Mouse (Mus musculus): ENCODE measurements at regions not wholly inside any gene's neighbourhood (a gene's known extent, or its start where the extent isn't known, plus 50 kb on each side); places are given as distances from the start of the nearest gene placed in this dataset.

DNA sequence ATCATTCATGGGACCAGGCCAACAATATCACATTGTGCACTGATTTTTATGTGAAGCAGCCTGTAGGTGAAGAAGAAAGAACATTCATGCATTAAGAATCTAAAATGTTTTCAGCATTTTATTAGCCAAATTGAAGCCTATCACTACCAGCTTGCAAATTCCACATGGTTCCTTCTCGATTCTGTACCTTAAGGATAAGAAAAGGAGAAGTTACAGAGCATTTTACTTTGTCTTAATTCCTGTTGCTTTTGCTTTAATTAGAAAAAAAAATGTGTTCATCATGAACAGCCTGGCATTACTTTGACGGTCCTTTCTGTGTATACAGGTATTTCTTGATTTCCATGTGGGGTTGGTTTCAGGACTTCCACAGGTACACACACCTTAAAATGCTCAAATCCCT lies 95.2 kb upstream of the Bmp2 start:
- H3K4me1 ChIP-seq (replicated peaks): no peaks in the 10 kb centered on the region
- no peak overlapping the region for H3K4me2 ChIP-seq
- no peak overlapping the region for H3K27ac ChIP-seq
- H3K36me3 ChIP-seq: no peaks in the 10 kb centered on the region
- no peak for ATAC-seq (ENCODE audit: low read depth)
- no peak overlapping the region for H3K4me3 ChIP-seq (replicated peaks)
- H3K9ac ChIP-seq: no peak overlapping the region
- DNase-seq: no peak
- WGBS (ENCODE audit: insufficient replicate concordance): 41% methylated on average over 2 of the region's 2 CpGs
- no peaks in the 10 kb centered on the region for H3K27me3 ChIP-seq
- no peaks in the 10 kb centered on the region for H3K9me3 ChIP-seq (replicated peaks)

DNA sequence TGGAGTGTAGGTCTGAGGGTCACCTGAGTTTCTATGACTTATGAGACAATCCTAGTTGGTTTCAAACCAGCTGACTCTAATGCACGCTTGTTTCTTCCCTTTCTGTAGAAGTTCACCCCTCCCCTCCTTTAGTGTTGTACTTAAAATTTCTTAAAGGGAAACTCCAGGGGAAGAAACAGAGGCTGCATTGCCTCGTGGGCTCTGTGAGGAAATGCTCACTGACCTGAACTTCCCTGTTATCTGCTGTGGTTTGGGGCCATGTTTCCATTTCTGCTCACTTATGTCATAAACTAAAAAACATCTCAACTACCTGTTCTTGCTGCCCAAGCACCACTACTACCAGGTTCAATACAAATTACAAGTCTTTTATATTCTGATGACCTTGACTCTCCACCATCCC lies 93.2 kb upstream of the Bmp2 start:
- Histone ChIP-seq H3K4me1 (replicated peaks) (no peaks in the 10 kb centered on the region), H3K9me3 (replicated peaks) (no peaks in the 10 kb centered on the region), H3K9ac (no peak overlapping the region), H3K4me3 (replicated peaks) (no peak overlapping the region), H3K27ac (no peak overlapping the region), H3K4me2 (no peak overlapping the region), H3K36me3 (no peaks in the 10 kb centered on the region), H3K27me3 (no peaks in the 10 kb centered on the region)
- 9% methylated on average over 2 of the region's 2 CpGs for WGBS (ENCODE audit: insufficient replicate concordance)
- no peak for ATAC-seq (ENCODE audit: low read depth)
- DNase-seq: no peak

DNA sequence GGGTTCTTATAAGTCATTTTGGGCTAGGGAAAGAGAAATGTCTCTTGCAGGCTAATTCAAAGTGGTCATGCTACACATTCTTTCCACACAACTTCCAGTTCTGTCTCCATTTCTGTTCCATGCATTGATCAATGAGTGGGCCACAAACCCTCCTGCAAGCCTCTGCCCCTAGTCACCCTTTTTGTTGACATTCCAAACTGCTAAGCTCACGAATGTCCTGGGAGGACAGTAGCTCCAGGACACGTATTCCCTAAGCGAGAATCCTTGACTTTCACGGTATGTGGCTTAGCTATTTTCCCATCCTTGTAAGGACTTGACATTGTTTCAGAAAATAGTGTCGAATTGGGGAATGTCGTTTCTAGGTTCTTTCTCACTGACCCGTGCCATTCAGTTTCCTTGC lies 91.1 kb upstream of the Bmp2 start:
- Histone ChIP-seq H3K27me3 (no peaks in the 10 kb centered on the region), H3K9ac (no peak overlapping the region), H3K36me3 (no peaks in the 10 kb centered on the region), H3K4me1 (replicated peaks) (no peaks in the 10 kb centered on the region), H3K27ac (no peak overlapping the region), H3K4me3 (replicated peaks) (no peak overlapping the region), H3K9me3 (replicated peaks) (no peaks in the 10 kb centered on the region), H3K4me2 (no peak overlapping the region)
- no peak for DNase-seq
- no peak for ATAC-seq (ENCODE audit: low read depth)
- WGBS (ENCODE audit: insufficient replicate concordance): 60% methylated on average over 7 of the region's 7 CpGs

DNA sequence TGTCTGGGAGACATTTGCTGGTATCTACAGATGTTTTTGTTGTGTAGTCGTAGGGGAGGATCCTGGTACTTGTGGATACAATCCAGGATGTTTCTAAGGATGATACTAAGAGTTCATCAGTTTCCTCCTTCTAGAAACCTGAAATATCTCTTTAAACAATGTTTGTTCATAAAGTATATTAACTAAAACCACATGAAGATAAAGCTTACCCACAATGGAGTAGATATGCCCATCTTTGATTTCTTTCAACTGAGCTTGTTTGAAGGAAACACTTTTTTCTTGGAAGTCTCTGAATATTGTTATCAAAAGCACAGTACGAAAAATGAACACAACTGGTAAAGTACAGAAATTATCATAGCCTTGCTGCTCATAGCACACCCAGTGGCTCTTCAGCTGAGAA lies 89.6 kb upstream of the Bmp2 start:
- Histone ChIP-seq H3K9ac (no peak overlapping the region), H3K4me1 (replicated peaks) (no peaks in the 10 kb centered on the region), H3K27me3 (no peaks in the 10 kb centered on the region), H3K4me3 (replicated peaks) (no peak overlapping the region), H3K36me3 (no peaks in the 10 kb centered on the region), H3K27ac (no peak overlapping the region), H3K9me3 (replicated peaks) (no peaks in the 10 kb centered on the region), H3K4me2 (no peak overlapping the region)
- no peak for ATAC-seq (ENCODE audit: low read depth)
- WGBS (ENCODE audit: insufficient replicate concordance): 48% methylated on average over 2 of the region's 2 CpGs
- DNase-seq: no peak

DNA sequence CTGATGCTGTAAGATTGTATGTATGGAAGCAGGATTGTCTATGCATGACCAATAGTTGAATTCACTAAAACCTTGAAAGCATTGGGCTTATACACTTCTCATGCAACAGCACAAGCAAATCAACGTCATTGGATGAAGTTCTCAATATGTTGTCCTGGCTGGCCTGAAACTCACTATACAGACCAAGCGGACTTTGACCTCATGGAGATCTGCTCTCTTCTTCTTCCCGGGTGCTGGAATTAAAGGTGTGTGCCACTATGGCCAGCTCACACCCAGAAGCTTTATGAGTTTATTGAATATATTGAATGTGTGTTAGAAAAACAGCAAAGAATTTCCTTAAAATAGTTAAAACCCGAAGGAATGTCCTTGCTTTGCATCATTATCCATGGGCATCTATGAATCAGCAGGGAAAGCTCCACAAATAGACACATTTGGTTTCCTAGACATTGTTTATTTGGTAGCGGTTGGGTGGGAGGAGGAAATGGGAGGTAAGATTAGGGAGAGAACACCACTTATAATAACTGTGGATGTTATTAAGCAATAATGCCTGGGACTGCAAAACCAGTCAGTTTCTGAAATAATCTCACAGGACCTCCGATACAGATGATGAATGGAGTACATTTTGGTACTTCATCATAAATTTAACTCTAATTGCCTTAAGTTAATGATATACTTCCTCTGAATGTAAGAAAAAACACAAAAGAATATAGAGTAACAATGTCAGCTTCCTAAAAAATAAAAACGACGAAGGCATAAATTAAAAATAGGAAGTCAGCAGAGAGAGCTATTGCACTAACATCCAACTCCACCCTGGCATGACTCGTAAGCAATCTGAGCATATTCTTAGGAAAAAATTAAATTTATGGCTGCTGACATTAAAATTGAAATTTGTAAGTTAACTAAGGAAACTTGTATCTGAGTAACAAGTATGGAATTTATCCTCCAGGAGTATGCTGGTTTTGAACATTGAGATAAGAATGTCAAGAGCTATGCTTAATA lies 84.5 kb upstream of the Bmp2 start:
- no peak for ATAC-seq (ENCODE audit: low read depth)
- no peak overlapping the region for H3K9ac ChIP-seq
- DNase-seq: no peak
- WGBS (ENCODE audit: insufficient replicate concordance): 59% methylated on average over 9 of the region's 9 CpGs
- H3K9me3 ChIP-seq (replicated peaks): no peaks in the 10 kb centered on the region
- no peak overlapping the region for H3K27ac ChIP-seq
- H3K4me1 ChIP-seq (replicated peaks): no peaks in the 10 kb centered on the region
- H3K36me3 ChIP-seq: no peaks in the 10 kb centered on the region
- no peak overlapping the region for H3K4me3 ChIP-seq (replicated peaks)
- H3K4me2 ChIP-seq: no peak overlapping the region
- no peaks in the 10 kb centered on the region for H3K27me3 ChIP-seq

DNA sequence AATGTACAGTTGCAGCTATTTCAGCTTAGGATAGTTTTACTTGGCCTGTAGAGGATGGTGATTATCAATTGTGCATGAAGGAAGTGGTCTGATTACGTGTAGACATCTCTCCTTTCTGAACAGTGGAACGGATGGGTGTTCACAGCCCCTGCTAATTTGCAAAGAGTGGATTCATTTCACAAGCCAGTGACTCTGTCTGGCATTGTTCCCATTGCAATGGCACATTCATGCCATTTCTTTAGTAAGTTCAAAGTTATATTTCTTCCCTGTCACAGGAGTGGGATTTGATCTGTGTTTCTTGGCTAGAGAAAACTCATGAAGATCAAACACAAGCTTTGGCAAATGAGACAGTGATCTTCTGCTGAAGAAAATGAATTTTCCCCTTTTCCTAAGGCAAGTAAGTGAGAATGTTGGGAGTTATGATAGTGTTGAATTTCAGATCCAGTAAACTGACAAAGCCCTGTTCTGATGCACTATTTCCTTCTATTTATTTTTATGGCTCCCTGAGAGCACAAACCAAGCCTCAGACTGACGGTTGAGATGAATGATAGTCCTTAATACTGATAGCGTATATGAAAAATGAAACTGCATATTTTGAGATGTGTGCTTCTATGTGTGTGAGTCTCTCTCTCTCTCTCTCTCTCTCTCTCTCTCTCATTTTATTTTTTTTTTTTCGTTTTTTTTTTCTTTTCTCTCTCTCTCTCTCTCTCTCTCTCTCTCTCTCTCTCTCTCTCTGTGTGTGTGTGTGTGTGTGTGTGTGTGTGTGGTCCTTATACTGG lies 78.8 kb upstream of the Bmp2 start:
- Histone ChIP-seq H3K4me1 (replicated peaks) (no peaks in the 10 kb centered on the region), H3K4me3 (replicated peaks) (no peak overlapping the region), H3K36me3 (no peaks in the 10 kb centered on the region), H3K27me3 (no peaks in the 10 kb centered on the region), H3K27ac (no peak overlapping the region), H3K9ac (no peak overlapping the region), H3K4me2 (no peak overlapping the region), H3K9me3 (replicated peaks) (no peaks in the 10 kb centered on the region)
- 35% methylated on average over 5 of the region's 5 CpGs for WGBS (ENCODE audit: insufficient replicate concordance)
- no peak for ATAC-seq (ENCODE audit: low read depth)
- DNase-seq: no peak

DNA sequence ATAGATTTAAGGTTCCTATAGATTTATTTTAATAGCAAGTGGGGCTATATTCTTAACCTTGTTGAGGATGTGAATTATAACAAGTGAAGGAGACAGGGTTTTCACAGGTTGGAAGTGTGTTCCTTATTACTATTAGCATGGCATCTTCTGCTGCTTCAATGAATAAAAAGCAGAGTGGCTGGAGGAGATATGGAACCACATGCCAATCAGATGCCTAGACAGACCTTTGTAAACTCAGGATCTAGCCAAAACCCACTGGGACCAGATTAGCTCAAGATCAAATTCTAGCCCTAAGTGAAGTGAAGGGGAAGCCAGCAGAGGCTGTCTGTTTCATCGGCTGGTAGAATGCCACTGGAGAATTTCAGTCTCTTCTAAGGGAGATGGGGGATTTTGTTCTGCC lies 77.8 kb upstream of the Bmp2 start:
- Histone ChIP-seq H3K9me3 (replicated peaks) (no peaks in the 10 kb centered on the region), H3K4me3 (replicated peaks) (no peak overlapping the region), H3K4me1 (replicated peaks) (no peaks in the 10 kb centered on the region), H3K27me3 (no peaks in the 10 kb centered on the region), H3K4me2 (no peak overlapping the region), H3K27ac (no peak overlapping the region), H3K9ac (no peak overlapping the region), H3K36me3 (no peaks in the 10 kb centered on the region)
- 42% methylated on average over 1 of the region's 1 CpGs for WGBS (ENCODE audit: insufficient replicate concordance)
- no peak for ATAC-seq (ENCODE audit: low read depth)
- no peak for DNase-seq

DNA sequence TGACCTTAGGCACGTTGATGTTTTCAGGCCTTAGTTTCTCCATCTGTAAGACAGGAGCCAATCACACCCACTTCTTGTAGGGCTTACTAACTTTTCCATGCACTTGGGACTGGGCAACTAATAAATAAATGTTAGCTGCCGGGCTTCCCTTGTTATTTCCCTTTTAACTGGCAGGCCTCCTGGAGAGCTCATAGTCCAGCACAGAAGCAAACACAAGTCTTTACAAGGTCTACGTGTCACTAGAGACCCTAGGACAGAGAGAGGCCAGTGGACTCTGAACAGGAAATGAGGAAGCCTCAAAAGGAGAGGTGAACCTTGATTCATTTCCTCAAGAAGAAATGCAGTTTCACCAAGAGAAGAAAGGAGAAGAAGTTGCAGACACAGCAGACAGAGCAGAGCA lies 71.1 kb upstream of the Bmp2 start:
- Histone ChIP-seq H3K27me3 (no peaks in the 10 kb centered on the region), H3K4me2 (no peak overlapping the region), H3K9me3 (replicated peaks) (no peaks in the 10 kb centered on the region), H3K9ac (no peak overlapping the region), H3K36me3 (no peaks in the 10 kb centered on the region), H3K27ac (no peak overlapping the region), H3K4me1 (replicated peaks) (peaks cover 9% of the 10 kb centered on the region), H3K4me3 (replicated peaks) (no peak overlapping the region)
- WGBS (ENCODE audit: insufficient replicate concordance): 33% methylated on average over 3 of the region's 3 CpGs
- ATAC-seq (ENCODE audit: low read depth): peak; percentile 10; the same call in 1 of the 2 replicates
- no peak for DNase-seq

DNA sequence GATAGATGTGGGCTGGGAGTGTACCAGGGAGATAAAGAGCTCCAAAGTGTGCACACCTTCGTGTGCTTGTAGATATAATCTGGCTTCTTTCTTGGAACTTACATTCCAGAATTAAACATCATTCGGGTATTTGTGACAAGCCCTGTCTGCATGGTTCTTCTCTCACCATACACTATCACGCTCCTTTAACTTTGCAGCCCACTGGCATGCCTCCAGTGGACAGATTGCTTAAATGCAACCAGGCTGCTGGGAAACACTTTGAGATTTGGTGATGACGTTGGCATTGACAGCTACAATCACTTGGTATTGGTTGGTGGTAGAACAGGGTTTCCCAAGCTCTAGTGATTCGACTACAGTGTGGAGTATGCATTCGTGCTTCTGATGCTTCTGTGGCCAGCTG lies 70.7 kb upstream of the Bmp2 start:
- H3K9ac ChIP-seq: no peak overlapping the region
- DNase-seq: no peak
- no peaks in the 10 kb centered on the region for H3K36me3 ChIP-seq
- no peak overlapping the region for H3K4me3 ChIP-seq (replicated peaks)
- WGBS (ENCODE audit: insufficient replicate concordance): 49% methylated on average over 6 of the region's 6 CpGs
- H3K27me3 ChIP-seq: no peaks in the 10 kb centered on the region
- H3K27ac ChIP-seq: no peak overlapping the region
- H3K9me3 ChIP-seq (replicated peaks): no peaks in the 10 kb centered on the region
- no peak overlapping the region for H3K4me2 ChIP-seq
- peaks cover 9% of the 10 kb centered on the region for H3K4me1 ChIP-seq (replicated peaks)
- ATAC-seq (ENCODE audit: low read depth): no peak

DNA sequence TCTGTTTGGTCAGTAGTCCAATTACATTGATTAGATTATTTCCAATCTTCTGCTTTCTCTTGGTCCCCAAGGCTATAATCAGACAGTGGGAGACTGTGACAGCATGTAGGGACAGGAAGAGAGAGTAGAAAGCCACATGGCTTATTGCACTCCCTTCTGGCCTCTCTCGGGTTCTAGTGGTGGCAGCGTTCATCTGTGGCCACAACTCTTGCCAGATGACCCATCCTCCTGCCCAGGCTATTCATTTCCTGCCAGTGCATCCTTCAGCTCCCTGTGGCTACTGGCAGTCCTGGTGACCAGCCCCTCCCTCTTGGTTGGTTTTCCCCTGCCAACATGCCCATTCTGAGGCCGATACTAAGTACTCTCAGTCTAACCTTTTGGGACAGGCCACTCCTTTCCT lies 70.2 kb upstream of the Bmp2 start:
- Histone ChIP-seq H3K4me3 (replicated peaks) (no peak overlapping the region), H3K36me3 (no peaks in the 10 kb centered on the region), H3K27me3 (no peaks in the 10 kb centered on the region), H3K9ac (no peak overlapping the region), H3K9me3 (replicated peaks) (no peaks in the 10 kb centered on the region), H3K4me2 (no peak overlapping the region), H3K27ac (no peak overlapping the region), H3K4me1 (replicated peaks) (peaks cover 9% of the 10 kb centered on the region)
- WGBS (ENCODE audit: insufficient replicate concordance): 78% methylated on average over 3 of the region's 3 CpGs
- DNase-seq (no peak), ATAC-seq (ENCODE audit: low read depth) (no peak)

DNA sequence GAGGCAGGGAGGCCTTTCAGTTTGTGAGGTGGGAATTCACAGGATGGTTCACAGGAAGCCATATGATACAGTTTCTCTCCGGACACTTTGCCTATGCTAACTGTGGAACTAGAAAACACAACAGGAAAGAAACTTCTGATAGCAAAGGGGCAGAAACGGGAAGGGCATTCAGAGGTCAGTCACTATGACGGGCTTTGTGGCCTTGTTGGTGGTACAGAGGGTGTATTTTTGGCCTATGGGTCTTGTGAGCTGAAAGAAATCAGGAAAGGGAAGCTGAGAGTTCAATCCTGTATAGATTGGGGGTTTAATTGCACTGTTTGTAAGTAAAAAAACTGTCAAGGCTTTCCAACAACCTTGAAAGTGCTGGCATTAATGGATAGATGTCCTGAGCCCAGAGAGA lies 56.5 kb upstream of the Bmp2 start:
- Histone ChIP-seq H3K36me3 (no peaks in the 10 kb centered on the region), H3K4me3 (replicated peaks) (no peak overlapping the region), H3K9me3 (replicated peaks) (no peaks in the 10 kb centered on the region), H3K4me1 (replicated peaks) (peaks cover 15% of the 10 kb centered on the region), H3K27ac (no peak overlapping the region), H3K27me3 (no peaks in the 10 kb centered on the region), H3K4me2 (no peak overlapping the region), H3K9ac (no peak overlapping the region)
- DNase-seq (no peak), ATAC-seq (ENCODE audit: low read depth) (peak; percentile 30; the same call in 1 of the 2 replicates)
- WGBS (ENCODE audit: insufficient replicate concordance): 20% methylated on average over 3 of the region's 3 CpGs
